Mouse (Mus musculus) ovary, adult 18-20 months (tissue): ENCODE results near the gene Zdhhc12.
"Not testable (repeated sequence)": the region's sequence is repeated elsewhere in the genome, so short reads cannot be mapped to it uniquely, and the experiment has no call there.

ENCODE experiments used
- DNase-seq: peaks from one replicate; pipeline ENCODE4 v3.0.0; 2022; ENCODE audit warnings: low spot score, mixed read lengths

Zdhhc12 gene

GRCm38 (mm10) chr2:30093471-30094207 is at the start of gene Zdhhc12:
TSS of gene Zdhhc12 (minus strand) at chr2:30093648.
- peak; percentile 98 for DNase-seq

GRCm38 (mm10) chr2:30140021-30140420 is 46.6 kb upstream of the Zdhhc12 start:
- not testable (repeated sequence) for DNase-seq

- DNase-seq: no peak
Measured at GRCm38 (mm10) chr2:30136458-30136857, 43.0 kb upstream of the Zdhhc12 start.

- DNase-seq: no peak
Measured at GRCm38 (mm10) chr2:30134928-30135620, 41.6 kb upstream of the Zdhhc12 start.

GRCm38 (mm10) chr2:30134378-30134711 is 40.9 kb upstream of the Zdhhc12 start:
- no peak for DNase-seq

- DNase-seq: peak; percentile 94
Measured at GRCm38 (mm10) chr2:30133613-30134377, 40.3 kb upstream of the Zdhhc12 start, which contains the start of gene Tbc1d13. TSS of gene Tbc1d13 (plus strand) at chr2:30133746.

- no peak for DNase-seq
Measured at GRCm38 (mm10) chr2:30132801-30133612, 39.6 kb upstream of the Zdhhc12 start.

- DNase-seq: not testable (repeated sequence)
Measured at GRCm38 (mm10) chr2:30131240-30131639, 37.8 kb upstream of the Zdhhc12 start.

GRCm38 (mm10) chr2:30130156-30130555 is 36.7 kb upstream of the Zdhhc12 start:
- no peak for DNase-seq

- DNase-seq: no peak
Measured at GRCm38 (mm10) chr2:30128789-30129188, 35.3 kb upstream of the Zdhhc12 start.

GRCm38 (mm10) chr2:30124472-30125274 is 31.2 kb upstream of the Zdhhc12 start, which contains the start of gene Zer1:
TSS of gene Zer1 (minus strand) at chr2:30124585.
- DNase-seq: peak; percentile 93

GRCm38 (mm10) chr2:30123729-30124471 is 30.5 kb upstream of the Zdhhc12 start:
- DNase-seq: no peak

GRCm38 (mm10) chr2:30122766-30123165 is 29.3 kb upstream of the Zdhhc12 start:
- DNase-seq: no peak

GRCm38 (mm10) chr2:30120269-30120668 is 26.8 kb upstream of the Zdhhc12 start:
- DNase-seq: no peak

GRCm38 (mm10) chr2:30119641-30120051 is 26.2 kb upstream of the Zdhhc12 start:
- no peak for DNase-seq

- no peak for DNase-seq
Measured at GRCm38 (mm10) chr2:30112564-30112963, 19.1 kb upstream of the Zdhhc12 start.

GRCm38 (mm10) chr2:30111500-30111899 is 18.1 kb upstream of the Zdhhc12 start:
- no peak for DNase-seq

GRCm38 (mm10) chr2:30108260-30108659 is 14.8 kb upstream of the Zdhhc12 start:
- no peak for DNase-seq

GRCm38 (mm10) chr2:30107646-30108045 is 14.2 kb upstream of the Zdhhc12 start:
- no peak for DNase-seq

- DNase-seq: no peak
Measured at GRCm38 (mm10) chr2:30106364-30106763, 12.9 kb upstream of the Zdhhc12 start.
